Mouse (Mus musculus): Measurements from ENCODE around the gene Shb. TPM values are rescaled to one million over a fixed set of nuclear protein-coding genes. Genes with fewer than 3 reads are reported as not detected.

The Shb gene
- polyA plus RNA-seq, 1 experiment from 2014 or later = 9.1 TPM

DNA sequence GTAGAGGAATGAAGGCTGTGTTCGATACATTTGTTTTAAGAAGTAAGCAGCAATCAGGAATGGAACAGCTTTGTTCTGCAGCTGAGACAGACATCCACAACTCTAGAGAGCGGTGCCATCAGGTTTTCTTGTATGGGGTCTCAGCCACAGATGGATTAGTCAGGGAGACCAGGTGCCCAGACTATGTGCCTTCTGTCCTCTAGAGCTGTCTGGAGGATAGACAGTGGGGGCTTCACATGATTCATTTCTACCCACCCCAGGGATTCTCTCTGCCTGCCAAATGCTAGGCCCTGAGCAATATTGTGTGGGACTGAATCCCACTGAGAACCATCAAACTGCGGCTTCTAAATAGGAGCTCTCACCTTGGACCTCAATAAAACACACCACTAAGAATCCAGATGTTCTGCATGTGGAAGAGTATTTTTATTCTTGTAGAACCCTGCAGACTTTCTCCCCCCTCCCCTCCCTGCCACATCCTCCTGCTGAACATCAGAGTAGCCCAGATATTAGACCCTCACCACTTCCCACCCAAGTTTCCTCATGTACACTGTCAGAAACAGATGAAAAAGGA is 11.3 kb upstream of the Shb start:
- no peaks in the 10 kb centered on the region for H3K27me3 ChIP-seq
- no peak for ATAC-seq (ENCODE audit: insufficient number of reproducible peaks, low FRiP score, low TSS enrichment, low read depth)
- H3K27ac ChIP-seq (replicated peaks) = no peak overlapping the region
- no peak overlapping the region for H3K9ac ChIP-seq
- H3K9me3 ChIP-seq (replicated peaks) = no peaks in the 10 kb centered on the region
- 85% methylated on average over 3 of the region's 3 CpGs for WGBS
- H3K4me2 ChIP-seq (replicated peaks) = no peak overlapping the region
- H3K4me1 ChIP-seq = peaks cover 6% of the 10 kb centered on the region
- H3K36me3 ChIP-seq = no peaks in the 10 kb centered on the region
- H3K4me3 ChIP-seq (replicated peaks) = no peak overlapping the region

GRCm38 (mm10) chr4:45540151-45540933 is 8.1 kb upstream of the Shb start:
- no peak for ATAC-seq (ENCODE audit: insufficient number of reproducible peaks, low FRiP score, low TSS enrichment, low read depth)
- no peak overlapping the region for H3K27ac ChIP-seq (replicated peaks)
- H3K36me3 ChIP-seq = no peaks in the 10 kb centered on the region

DNA sequence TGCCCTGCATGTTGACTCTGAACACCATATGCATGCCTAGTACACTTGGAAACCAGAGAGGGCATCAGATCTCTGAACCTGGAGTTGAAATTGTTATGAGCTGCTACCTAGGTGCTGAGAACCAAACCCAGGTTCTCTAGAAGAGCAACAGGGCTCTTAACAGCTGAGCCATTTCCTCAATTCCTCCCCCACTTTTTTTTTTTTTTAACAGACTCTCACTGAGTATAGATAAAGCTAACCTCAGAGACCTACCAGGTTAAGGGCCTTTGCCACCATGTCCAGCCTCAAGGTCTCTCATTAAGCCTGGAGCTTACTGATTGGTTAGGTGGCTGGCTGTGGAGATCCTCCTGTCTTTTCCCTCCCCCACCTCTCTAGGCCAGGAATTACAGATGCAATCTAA is 6.9 kb upstream of the Shb start:
- no peaks in the 10 kb centered on the region for H3K9me3 ChIP-seq (replicated peaks)
- H3K36me3 ChIP-seq = no peaks in the 10 kb centered on the region
- no peak overlapping the region for H3K4me2 ChIP-seq (replicated peaks)
- H3K27ac ChIP-seq (replicated peaks) = no peak overlapping the region
- no peak overlapping the region for H3K4me3 ChIP-seq (replicated peaks)
- H3K27me3 ChIP-seq = no peaks in the 10 kb centered on the region
- H3K4me1 ChIP-seq = peaks cover 6% of the 10 kb centered on the region
- no peak for ATAC-seq (ENCODE audit: insufficient number of reproducible peaks, low FRiP score, low TSS enrichment, low read depth)
- H3K9ac ChIP-seq = no peak overlapping the region

More at GRCm38 (mm10) chr4:45540151-45540933, 8.1 kb upstream of the Shb start:
- H3K9me3 ChIP-seq (replicated peaks) = no peaks in the 10 kb centered on the region
- H3K27me3 ChIP-seq = no peaks in the 10 kb centered on the region
- H3K4me1 ChIP-seq = peaks cover 6% of the 10 kb centered on the region
- H3K4me3 ChIP-seq (replicated peaks) = no peak overlapping the region
- no peak overlapping the region for H3K4me2 ChIP-seq (replicated peaks)
- WGBS = 52% methylated on average over 15 of the region's 15 CpGs
- H3K9ac ChIP-seq = no peak overlapping the region

GRCm38 (mm10) chr4:45533436-45533940 is 1.2 kb upstream of the Shb start:
- H3K9ac ChIP-seq = no peak overlapping the region
- no peak overlapping the region for H3K4me2 ChIP-seq (replicated peaks)
- WGBS = 50% methylated on average over 1 of the region's 1 CpGs
- no peaks in the 10 kb centered on the region for H3K9me3 ChIP-seq (replicated peaks)
- ATAC-seq (ENCODE audit: insufficient number of reproducible peaks, low FRiP score, low TSS enrichment, low read depth) = no peak
- no peaks in the 10 kb centered on the region for H3K27me3 ChIP-seq
- H3K36me3 ChIP-seq = no peaks in the 10 kb centered on the region
- no peak overlapping the region for H3K4me3 ChIP-seq (replicated peaks)
- H3K4me1 ChIP-seq = peaks cover 52% of the 10 kb centered on the region
- peak overlapping the region; percentile 95 for H3K27ac ChIP-seq (replicated peaks)

DNA sequence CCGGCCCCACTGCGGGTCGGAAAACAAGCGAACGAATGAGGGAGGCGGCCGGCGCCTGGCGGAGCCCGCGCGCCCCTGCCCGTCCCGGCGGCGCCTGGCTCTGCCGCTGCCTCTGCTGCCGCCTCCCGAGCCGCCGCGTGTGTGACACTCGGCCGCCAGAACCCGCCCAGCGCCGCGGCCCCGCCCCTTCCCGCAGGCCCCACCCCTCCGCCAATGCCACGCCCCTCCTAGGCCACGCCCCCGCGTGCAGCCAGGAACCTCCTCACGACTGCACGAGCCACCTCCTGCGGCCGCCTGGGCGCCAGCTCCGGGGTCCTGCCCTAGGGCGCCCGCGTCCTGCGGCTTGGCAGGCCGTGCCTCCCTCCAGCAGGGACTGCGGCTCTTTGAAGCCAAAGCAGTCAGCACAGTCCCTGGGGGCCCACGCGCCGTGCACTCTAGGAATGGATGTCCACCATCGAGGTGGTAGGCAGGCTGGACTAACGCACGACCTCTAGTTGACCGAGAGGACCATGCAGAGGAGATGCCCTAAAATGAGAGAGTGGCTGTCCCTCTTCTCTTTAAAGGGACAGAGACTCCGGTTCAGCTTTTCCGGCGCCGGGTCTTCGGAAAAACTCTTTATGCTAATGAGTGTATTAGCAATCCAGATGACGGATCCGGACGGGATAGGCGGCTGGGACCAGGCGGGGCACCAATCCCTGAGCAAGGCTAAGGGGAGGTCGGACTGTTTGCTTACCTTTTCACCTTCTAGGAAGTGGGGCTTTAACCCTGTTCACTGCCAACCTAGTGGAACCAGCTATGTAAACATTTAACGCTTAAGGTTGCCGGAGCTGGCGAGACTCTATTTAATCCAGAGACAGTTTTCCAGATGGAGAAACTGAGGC is 1.4 kb downstream of the Shb start:
- Histone ChIP-seq H3K4me3 (replicated peaks) (peak overlapping the region; percentile 81), H3K9ac (peak overlapping the region; percentile 84), H3K36me3 (no peaks in the 10 kb centered on the region), H3K27ac (replicated peaks) (peak overlapping the region; percentile 95), H3K9me3 (replicated peaks) (no peaks in the 10 kb centered on the region), H3K4me1 (peaks cover 78% of the 10 kb centered on the region), H3K27me3 (no peaks in the 10 kb centered on the region), H3K4me2 (replicated peaks) (peak overlapping the region; percentile 96)
- WGBS = under 1% methylated on average over 63 of the region's 68 CpGs
- peak; percentile 89 for ATAC-seq (ENCODE audit: insufficient number of reproducible peaks, low FRiP score, low TSS enrichment, low read depth)

DNA sequence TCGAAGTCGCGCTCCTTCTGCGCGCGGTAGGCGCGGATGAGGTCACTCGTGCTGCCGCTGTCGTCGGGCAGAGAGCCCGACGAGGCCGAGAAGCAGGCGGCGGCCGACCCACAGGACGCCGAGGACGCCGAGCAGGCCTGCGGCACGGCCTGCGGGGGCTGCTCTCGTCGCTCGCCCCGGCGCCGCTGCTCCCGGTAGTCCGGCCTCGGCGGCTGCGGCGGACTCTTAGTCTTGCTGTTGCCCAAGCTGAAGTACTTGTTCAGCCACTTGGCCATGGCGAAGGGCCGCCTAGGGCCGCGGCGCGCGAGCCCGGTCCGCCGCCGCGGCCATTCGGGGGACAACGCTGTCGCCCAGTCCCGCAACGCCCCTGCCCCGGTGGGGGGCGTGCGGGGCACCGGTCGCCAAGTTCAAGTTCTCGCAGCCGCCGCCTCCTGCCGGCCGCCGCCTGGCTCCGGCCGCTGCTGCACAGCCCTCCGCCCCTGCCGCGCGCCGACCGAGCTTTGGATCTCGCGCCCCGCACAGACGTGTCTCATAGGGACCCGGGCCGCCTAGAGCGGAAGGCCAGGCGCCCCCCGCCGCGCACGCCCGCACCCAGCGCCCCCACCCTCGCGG is 2.2 kb downstream of the Shb start:
- Histone ChIP-seq H3K4me2 (replicated peaks) (peak overlapping the region; percentile 96), H3K36me3 (no peaks in the 10 kb centered on the region), H3K27me3 (no peaks in the 10 kb centered on the region), H3K4me3 (replicated peaks) (peak overlapping the region; percentile 81), H3K4me1 (peaks cover 84% of the 10 kb centered on the region), H3K9me3 (replicated peaks) (no peaks in the 10 kb centered on the region), H3K27ac (replicated peaks) (peak overlapping the region; percentile 95), H3K9ac (peak overlapping the region; percentile 84)
- no peak for ATAC-seq (ENCODE audit: insufficient number of reproducible peaks, low FRiP score, low TSS enrichment, low read depth)
- WGBS = under 1% methylated on average over 69 of the region's 89 CpGs

DNA sequence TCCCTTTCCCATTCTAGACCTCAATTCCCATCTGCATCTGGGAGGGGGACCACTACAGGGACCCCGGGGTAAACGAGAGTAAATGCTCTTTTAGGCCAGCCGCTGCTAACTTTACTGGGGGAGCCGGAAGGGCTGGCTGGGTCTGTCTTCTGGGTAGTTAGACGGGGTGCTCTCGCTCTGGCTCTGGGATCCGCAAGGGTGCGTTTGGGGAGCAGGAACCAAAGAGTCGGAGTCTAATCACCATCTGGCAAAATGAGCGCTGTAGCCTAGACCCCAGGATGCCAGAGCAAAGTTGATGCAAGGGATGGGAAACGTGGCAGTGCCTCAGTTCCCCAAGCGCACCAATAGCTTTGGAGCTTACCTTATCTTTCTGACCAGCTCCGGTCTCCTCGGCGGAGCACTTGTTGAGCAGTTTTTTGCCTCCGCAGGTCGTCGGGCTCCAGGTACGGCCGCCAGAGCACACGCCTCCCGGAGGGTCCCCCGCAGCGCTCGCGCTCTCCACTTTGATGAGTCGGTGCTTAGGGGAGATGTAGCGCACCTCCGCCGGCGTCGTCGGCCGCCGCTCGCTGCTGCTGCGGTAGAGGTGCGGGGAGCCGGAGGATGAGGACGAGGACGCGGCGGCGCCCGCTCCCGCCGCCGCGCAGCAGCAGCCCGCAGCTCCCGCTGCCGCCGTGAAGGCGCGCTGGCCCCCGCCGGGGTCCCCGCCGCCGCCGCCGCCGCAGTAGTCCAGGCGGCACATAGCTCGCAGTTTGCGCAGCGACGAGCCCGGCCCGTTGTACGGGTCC is 2.9 kb downstream of the Shb start:
- Histone ChIP-seq H3K4me2 (replicated peaks) (peak overlapping the region; percentile 96), H3K27me3 (no peaks in the 10 kb centered on the region), H3K9me3 (replicated peaks) (no peaks in the 10 kb centered on the region), H3K4me1 (peaks cover 84% of the 10 kb centered on the region), H3K9ac (peak overlapping the region; percentile 84), H3K27ac (replicated peaks) (peak overlapping the region; percentile 95), H3K4me3 (replicated peaks) (peak overlapping the region; percentile 81), H3K36me3 (no peaks in the 10 kb centered on the region)
- no peak for ATAC-seq (ENCODE audit: insufficient number of reproducible peaks, low FRiP score, low TSS enrichment, low read depth)
- WGBS = under 1% methylated on average over 69 of the region's 71 CpGs

GRCm38 (mm10) chr4:45528355-45529198 is 3.7 kb downstream of the Shb start:
- H3K9me3 ChIP-seq (replicated peaks) = no peaks in the 10 kb centered on the region
- peaks cover 78% of the 10 kb centered on the region for H3K4me1 ChIP-seq
- no peak for ATAC-seq (ENCODE audit: insufficient number of reproducible peaks, low FRiP score, low TSS enrichment, low read depth)
- WGBS = 5% methylated on average over 21 of the region's 21 CpGs
- peak overlapping the region; percentile 81 for H3K4me3 ChIP-seq (replicated peaks)
- H3K27me3 ChIP-seq = no peaks in the 10 kb centered on the region
- peak overlapping the region; percentile 84 for H3K9ac ChIP-seq
- H3K4me2 ChIP-seq (replicated peaks) = peak overlapping the region; percentile 96
- H3K27ac ChIP-seq (replicated peaks) = 0 out of 2 replicates have a peak overlapping the region, but pooled peaks have one; percentile 95
- no peaks in the 10 kb centered on the region for H3K36me3 ChIP-seq

GRCm38 (mm10) chr4:45527562-45528354 is 4.5 kb downstream of the Shb start:
- peak overlapping the region; percentile 84; the same call in 1 of the 2 replicates for H3K9ac ChIP-seq
- no peak overlapping the region for H3K27ac ChIP-seq (replicated peaks)
- H3K9me3 ChIP-seq (replicated peaks) = no peaks in the 10 kb centered on the region
- peak overlapping the region; percentile 81 for H3K4me3 ChIP-seq (replicated peaks)
- H3K27me3 ChIP-seq = no peaks in the 10 kb centered on the region
- no peaks in the 10 kb centered on the region for H3K36me3 ChIP-seq
- no peak for ATAC-seq (ENCODE audit: insufficient number of reproducible peaks, low FRiP score, low TSS enrichment, low read depth)
- H3K4me2 ChIP-seq (replicated peaks) = peak overlapping the region; percentile 96
- WGBS = 87% methylated on average over 2 of the region's 2 CpGs
- H3K4me1 ChIP-seq = peaks cover 71% of the 10 kb centered on the region
